Comparison of ENCODE assay signal across 9 mouse cellular contexts in the genomic region with DNA sequence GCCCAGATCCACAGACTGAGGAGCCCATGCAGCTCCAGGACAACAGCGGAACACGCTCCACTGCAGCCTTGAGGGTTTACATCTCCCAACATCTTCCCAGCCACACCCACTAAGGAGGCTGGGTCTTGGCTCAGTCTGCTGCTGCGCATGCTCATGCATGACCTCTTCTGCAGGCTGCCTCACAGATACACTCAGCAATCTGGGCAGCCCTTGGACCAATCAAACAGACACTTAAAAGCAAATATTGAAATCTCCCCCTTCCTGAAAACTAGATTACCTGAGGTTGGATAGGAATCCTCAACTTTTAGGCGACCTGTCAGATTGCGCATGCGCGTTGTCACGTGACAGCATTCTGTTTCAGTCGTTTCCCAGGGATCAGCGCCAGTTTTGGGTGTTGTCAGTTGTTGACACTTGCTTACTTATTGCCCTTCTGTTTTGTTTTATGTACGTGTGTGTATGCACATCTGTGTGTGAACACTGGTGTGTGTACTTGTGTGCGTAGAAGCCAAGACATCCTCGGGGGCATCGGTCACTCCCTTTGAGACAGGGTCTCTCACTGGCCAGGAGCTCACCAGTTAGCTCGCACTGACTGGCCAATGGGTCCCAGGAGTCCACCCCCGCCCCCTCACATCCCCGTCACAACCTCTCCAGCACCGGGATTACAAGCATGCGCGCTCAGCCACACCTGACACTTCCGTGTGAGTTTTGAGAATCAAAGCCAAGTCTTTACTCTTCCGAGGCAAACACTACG. TPM values are rescaled to one million over a fixed set of nuclear protein-coding genes. Genes with fewer than 3 reads are reported as not detected.
DNase-seq lines count a peak whose midpoint lies in the region; ATAC-seq and TF ChIP-seq lines count a peak whose summit lies in the region.
"Had no signal": no experiment of that assay in that cellular context is flagged by ENCODE, and none has a peak within 500 bp of the region (broad histone marks: within the 10 kb centered on the region; RNA-seq: fewer than 3 reads in every experiment).

No protein-coding gene starts in this region.

- TF ChIP-seq CTCF in C2C12 (IDR thresholded peaks at IDR 0.05; ENCODE audit: control insufficient read depth, insufficient read depth, insufficient read length): no peak
- TF ChIP-seq CTCF in brain, embryonic 14.5 days (IDR thresholded peaks at IDR 0.05; ENCODE audit: borderline replicate concordance, extremely low read depth, insufficient read depth, insufficient read length): no peak

- DNase-seq in brain, embryonic 14.5 days (ENCODE audit: low read depth): peak; percentile 84
- peak; percentile 44 for DNase-seq in forebrain, embryonic 10.5 days (ENCODE audit: extremely low spot score, low spot score)
- DNase-seq in midbrain, embryonic 14.5 days: peak; percentile 74
- peak; percentile 38 to 66 for DNase-seq in spleen, postnatal 10 days (ENCODE audit: low spot score in 2 of 2)

- peak overlapping the region; percentile 56 for H3K4me2 ChIP-seq in heart, embryonic 14.5 days (ENCODE audit: low read length)
- H3K4me2 ChIP-seq in kidney, embryonic 16.5 days (replicated peaks; ENCODE audit: low read depth, low read length): peak overlapping the region; percentile 41
- peak overlapping the region; percentile 42 for H3K4me2 ChIP-seq in limb, embryonic 15.5 days
- peak overlapping the region; percentile 48 for H3K4me2 ChIP-seq in midbrain, embryonic 14.5 days (ENCODE audit: low read length)

- ATAC-seq in heart, embryonic 14.5 days (ENCODE audit: insufficient number of reproducible peaks, insufficient read depth, low FRiP score, low read depth): no peak
- ATAC-seq in kidney, embryonic 16.5 days (ENCODE audit: low FRiP score, low TSS enrichment): peak; percentile 78
- ATAC-seq in limb, embryonic 15.5 days (ENCODE audit: insufficient number of reproducible peaks, low FRiP score, low TSS enrichment, low read depth): peak; percentile 66; the same call in 1 of the 2 replicates
- ATAC-seq in midbrain, embryonic 14.5 days (ENCODE audit: low FRiP score, low TSS enrichment): no peak

- peak overlapping the region; percentile 6 for H3K4me3 ChIP-seq in C2C12 (ENCODE audit: insufficient read depth, poor library complexity, severe bottlenecking)
- H3K4me3 ChIP-seq in forebrain, embryonic 10.5 days: peak overlapping the region; percentile 41
- peak overlapping the region; percentile 23 to 27 for H3K4me3 ChIP-seq in heart, embryonic 14.5 days (ENCODE audit: control insufficient read depth in 1 of 2, insufficient read depth in 1 of 2, low read depth in 1 of 2, low read length in 2 of 2)
- H3K4me3 ChIP-seq in kidney, embryonic 16.5 days (ENCODE audit: low read length): peak overlapping the region; percentile 20
- peak overlapping the region; percentile 31 for H3K4me3 ChIP-seq in limb, embryonic 15.5 days
- H3K4me3 ChIP-seq in midbrain, embryonic 14.5 days (replicated peaks; ENCODE audit: low read depth, low read length): peak overlapping the region; percentile 18; the same call in 1 of the 2 replicates

- WGBS in forebrain, embryonic 10.5 days: 70% methylated on average over 23 of the region's 23 CpGs
- WGBS in heart, embryonic 14.5 days: 55% methylated on average over 23 of the region's 23 CpGs
- WGBS in kidney, embryonic 16.5 days: 56% methylated on average over 23 of the region's 23 CpGs
- 57% methylated on average over 23 of the region's 23 CpGs for WGBS in limb, embryonic 15.5 days
- 67% methylated on average over 23 of the region's 23 CpGs for WGBS in midbrain, embryonic 14.5 days

- no peak overlapping the region for H3ac ChIP-seq in C2C12 (ENCODE audit: control insufficient read depth, insufficient read length, low read depth)

- H3K4me1 ChIP-seq in forebrain, embryonic 10.5 days: peaks cover 24% of the 10 kb centered on the region
- no peaks in the 10 kb centered on the region; a peak in 1 of 4 replicates for H3K4me1 ChIP-seq in heart, embryonic 14.5 days (ENCODE audit: control insufficient read depth in 2 of 2, insufficient read depth in 2 of 2, low read length in 2 of 2)
- peaks cover 27% of the 10 kb centered on the region for H3K4me1 ChIP-seq in kidney, embryonic 16.5 days (ENCODE audit: insufficient read depth, low read length)
- peaks cover 3% of the 10 kb centered on the region; the same call in 1 of the 2 replicates for H3K4me1 ChIP-seq in limb, embryonic 15.5 days
- H3K4me1 ChIP-seq in midbrain, embryonic 14.5 days (ENCODE audit: control insufficient read depth, insufficient read depth, low read length): no peaks in the 10 kb centered on the region

- H3K79me3 ChIP-seq in C2C12 (ENCODE audit: low read depth): no peaks in the 10 kb centered on the region

- H3K27ac ChIP-seq in forebrain, embryonic 10.5 days: peak overlapping the region; percentile 71
- peak overlapping the region; percentile 22 to 41; a peak in 1 of 4 replicates for H3K27ac ChIP-seq in heart, embryonic 14.5 days (replicated peaks in 1 of 2; ENCODE audit: control insufficient read depth in 1 of 2, insufficient read depth in 1 of 2, low read depth in 2 of 2, low read length in 2 of 2)
- H3K27ac ChIP-seq in kidney, embryonic 16.5 days (ENCODE audit: low read length): peak overlapping the region; percentile 7; the same call in 1 of the 2 replicates
- H3K27ac ChIP-seq in limb, embryonic 15.5 days: peak overlapping the region; percentile 61
- H3K27ac ChIP-seq in midbrain, embryonic 14.5 days (replicated peaks; ENCODE audit: low read depth, low read length): 0 out of 2 replicates have a peak overlapping the region, but pooled peaks have one; percentile 3

- H3K36me3 ChIP-seq in C2C12 (ENCODE audit: control insufficient read depth, insufficient read depth): no peaks in the 10 kb centered on the region
- H3K36me3 ChIP-seq in forebrain, embryonic 10.5 days (replicated peaks): peaks cover 61% of the 10 kb centered on the region
- H3K36me3 ChIP-seq in heart, embryonic 14.5 days (ENCODE audit: control insufficient read depth, insufficient read depth, low read length): no peaks in the 10 kb centered on the region
- no peaks in the 10 kb centered on the region for H3K36me3 ChIP-seq in kidney, embryonic 16.5 days (ENCODE audit: insufficient read depth, low read length)
- no peaks in the 10 kb centered on the region for H3K36me3 ChIP-seq in limb, embryonic 15.5 days
- H3K36me3 ChIP-seq in midbrain, embryonic 14.5 days (ENCODE audit: control insufficient read depth, insufficient read depth, low read length): peaks cover 4% of the 10 kb centered on the region; the same call in 1 of the 2 replicates
- H3K36me3 ChIP-seq: G1E had no signal

- no peaks in the 10 kb centered on the region for H3K9me3 ChIP-seq in forebrain, embryonic 10.5 days
- H3K9me3 ChIP-seq in heart, embryonic 14.5 days (ENCODE audit: control insufficient read depth, low read length): no peaks in the 10 kb centered on the region
- H3K9me3 ChIP-seq in kidney, embryonic 16.5 days (ENCODE audit: low read length): no peaks in the 10 kb centered on the region
- no peaks in the 10 kb centered on the region for H3K9me3 ChIP-seq in limb, embryonic 15.5 days
- no peaks in the 10 kb centered on the region for H3K9me3 ChIP-seq in midbrain, embryonic 14.5 days (ENCODE audit: control insufficient read depth, low read length)
- H3K9me3 ChIP-seq: G1E had no signal

- no peak for TF ChIP-seq POLR2A in brain, embryonic 14.5 days (IDR thresholded peaks at IDR 0.05; ENCODE audit: borderline replicate concordance, extremely low read depth, insufficient read depth, insufficient read length, poor library complexity, severe bottlenecking)

- H3K27me3 ChIP-seq in C2C12 (ENCODE audit: control insufficient read depth, insufficient read depth, insufficient read length): peaks cover 38% of the 10 kb centered on the region
- no peaks in the 10 kb centered on the region for H3K27me3 ChIP-seq in forebrain, embryonic 10.5 days (ENCODE audit: poor library complexity, severe bottlenecking)
- no peaks in the 10 kb centered on the region for H3K27me3 ChIP-seq in heart, embryonic 14.5 days (ENCODE audit: control insufficient read depth, insufficient read depth, low read length)
- H3K27me3 ChIP-seq in kidney, embryonic 16.5 days (ENCODE audit: insufficient read depth, low read length): no peaks in the 10 kb centered on the region
- no peaks in the 10 kb centered on the region for H3K27me3 ChIP-seq in limb, embryonic 15.5 days
- H3K27me3 ChIP-seq in midbrain, embryonic 14.5 days (ENCODE audit: control insufficient read depth, insufficient read depth, low read length): no peaks in the 10 kb centered on the region

- peak overlapping the region; percentile 48 for H3K9ac ChIP-seq in heart, embryonic 14.5 days (ENCODE audit: low read length)
- H3K9ac ChIP-seq in kidney, embryonic 16.5 days (replicated peaks; ENCODE audit: low read length): peak overlapping the region; percentile 3; the same call in 1 of the 2 replicates
- peak overlapping the region; percentile 23; the same call in 1 of the 2 replicates for H3K9ac ChIP-seq in limb, embryonic 15.5 days
- H3K9ac ChIP-seq in midbrain, embryonic 14.5 days (replicated peaks; ENCODE audit: low read length): peak overlapping the region; percentile 9; the same call in 1 of the 2 replicates

- no peaks in the 10 kb centered on the region for H3K79me2 ChIP-seq in C2C12 (ENCODE audit: control insufficient read depth, insufficient read depth)

RNA-seq across cellular contexts. Expression of a gene that starts 8.9 kb away (rescaled TPM):
- polyA plus RNA-seq in C2C12 (2012; fragmentation: generic; extraction: Trizol): 32.2 TPM
- 93.3 and 102 TPM in 2 replicates for polyA plus RNA-seq in brain, embryonic 14.5 days (2012; rRNA removed)
- 27.5 and 28.4 TPM in 2 replicates for polyA plus RNA-seq in forebrain, embryonic 10.5 days (2016; fragmentation: Nextera tagmentation; extraction: Ambion mirVana)
- 73.6 and 75.7 TPM in 2 replicates for polyA plus RNA-seq in heart, embryonic 14.5 days (2014; fragmentation: Nextera tagmentation; extraction: Ambion mirVana)
- polyA plus RNA-seq in kidney, embryonic 16.5 days (2015; fragmentation: Nextera tagmentation; extraction: Ambion mirVana): 80.7 and 82.6 TPM in 2 replicates
- 82.0 and 90.8 TPM in 2 replicates for polyA plus RNA-seq in limb, embryonic 15.5 days (2015; fragmentation: Nextera tagmentation; extraction: Ambion mirVana)
- polyA plus RNA-seq in midbrain, embryonic 14.5 days (2014; fragmentation: Nextera tagmentation; extraction: Ambion mirVana): 58.6 and 67.2 TPM in 2 replicates

RNA-seq across cellular contexts. Expression of a gene that starts 30.4 kb away (rescaled TPM):
- polyA plus RNA-seq in C2C12 (2012; fragmentation: generic; extraction: Trizol): 0.12 TPM
- 11.0 and 17.0 TPM in 2 replicates for polyA plus RNA-seq in brain, embryonic 14.5 days (2012; rRNA removed)
- polyA plus RNA-seq in forebrain, embryonic 10.5 days (2016; fragmentation: Nextera tagmentation; extraction: Ambion mirVana): 23.1 and 23.6 TPM in 2 replicates
- polyA plus RNA-seq in heart, embryonic 14.5 days (2014; fragmentation: Nextera tagmentation; extraction: Ambion mirVana): 1.8 and 1.9 TPM in 2 replicates
- polyA plus RNA-seq in kidney, embryonic 16.5 days (2015; fragmentation: Nextera tagmentation; extraction: Ambion mirVana): 5.1 and 5.5 TPM in 2 replicates
- polyA plus RNA-seq in limb, embryonic 15.5 days (2015; fragmentation: Nextera tagmentation; extraction: Ambion mirVana): 1.9 and 2.2 TPM in 2 replicates
- 12.2 and 13.3 TPM in 2 replicates for polyA plus RNA-seq in midbrain, embryonic 14.5 days (2014; fragmentation: Nextera tagmentation; extraction: Ambion mirVana)
- polyA plus RNA-seq: G1E had no signal

RNA-seq across cellular contexts. Expression of a gene that starts 30.4 kb away (rescaled TPM):
- 4.9 TPM for polyA plus RNA-seq in C2C12 (2012; fragmentation: generic; extraction: Trizol)
- polyA plus RNA-seq in brain, embryonic 14.5 days (2012; rRNA removed): 69.8 and 99.3 TPM in 2 replicates
- polyA plus RNA-seq in forebrain, embryonic 10.5 days (2016; fragmentation: Nextera tagmentation; extraction: Ambion mirVana): 22.5 and 22.7 TPM in 2 replicates
- polyA plus RNA-seq in heart, embryonic 14.5 days (2014; fragmentation: Nextera tagmentation; extraction: Ambion mirVana): 8.7 and 10.3 TPM in 2 replicates
- 12.3 and 16.2 TPM in 2 replicates for polyA plus RNA-seq in kidney, embryonic 16.5 days (2015; fragmentation: Nextera tagmentation; extraction: Ambion mirVana)
- 17.4 and 18.3 TPM in 2 replicates for polyA plus RNA-seq in limb, embryonic 15.5 days (2015; fragmentation: Nextera tagmentation; extraction: Ambion mirVana)
- polyA plus RNA-seq in midbrain, embryonic 14.5 days (2014; fragmentation: Nextera tagmentation; extraction: Ambion mirVana): 36.1 and 41.1 TPM in 2 replicates
- polyA plus RNA-seq: G1E had no signal

RNA-seq across cellular contexts. Expression of a gene that starts 41.1 kb away (rescaled TPM):
- polyA plus RNA-seq in C2C12 (2012; fragmentation: generic; extraction: Trizol): 349 TPM
- polyA plus RNA-seq in brain, embryonic 14.5 days (2012; rRNA removed): 188 and 217 TPM in 2 replicates
- 511 and 516 TPM in 2 replicates for polyA plus RNA-seq in forebrain, embryonic 10.5 days (2016; fragmentation: Nextera tagmentation; extraction: Ambion mirVana)
- polyA plus RNA-seq in heart, embryonic 14.5 days (2014; fragmentation: Nextera tagmentation; extraction: Ambion mirVana): 263 and 280 TPM in 2 replicates
- 381 and 389 TPM in 2 replicates for polyA plus RNA-seq in kidney, embryonic 16.5 days (2015; fragmentation: Nextera tagmentation; extraction: Ambion mirVana)
- 314 and 316 TPM in 2 replicates for polyA plus RNA-seq in limb, embryonic 15.5 days (2015; fragmentation: Nextera tagmentation; extraction: Ambion mirVana)
- polyA plus RNA-seq in midbrain, embryonic 14.5 days (2014; fragmentation: Nextera tagmentation; extraction: Ambion mirVana): 257 and 264 TPM in 2 replicates

RNA-seq across cellular contexts. Expression of a gene that starts 48.8 kb away (rescaled TPM):
- polyA plus RNA-seq in C2C12 (2012; fragmentation: generic; extraction: Trizol): not detected
- 0.18 and 0.22 TPM in 2 replicates for polyA plus RNA-seq in brain, embryonic 14.5 days (2012; rRNA removed)
- 0.04 TPM in 1 of 2 replicates, not detected in the other for polyA plus RNA-seq in forebrain, embryonic 10.5 days (2016; fragmentation: Nextera tagmentation; extraction: Ambion mirVana)
- 0.39 and 0.51 TPM in 2 replicates for polyA plus RNA-seq in heart, embryonic 14.5 days (2014; fragmentation: Nextera tagmentation; extraction: Ambion mirVana)
- polyA plus RNA-seq in kidney, embryonic 16.5 days (2015; fragmentation: Nextera tagmentation; extraction: Ambion mirVana): 0.36 and 0.52 TPM in 2 replicates
- polyA plus RNA-seq in limb, embryonic 15.5 days (2015; fragmentation: Nextera tagmentation; extraction: Ambion mirVana): 5.0 and 5.3 TPM in 2 replicates
- 0.11 and 0.16 TPM in 2 replicates for polyA plus RNA-seq in midbrain, embryonic 14.5 days (2014; fragmentation: Nextera tagmentation; extraction: Ambion mirVana)
- polyA plus RNA-seq: G1E had no signal

Comparison
In these comparisons a context has a peak if more than half of its experiments do, and no peak if none do; other contexts are left out.
1. H3K27ac ChIP-seq: peak in every context shown above with its lines; median percentile 71 in forebrain, embryonic 10.5 days; 61 in limb, embryonic 15.5 days; 32 in heart, embryonic 14.5 days; 7 in kidney, embryonic 16.5 days; 3 in midbrain, embryonic 14.5 days.
2. ATAC-seq: peak in kidney, embryonic 16.5 days (single experiment) and limb, embryonic 15.5 days (single experiment); none in heart, embryonic 14.5 days (single experiment) and midbrain, embryonic 14.5 days (single experiment).
3. Peak in every context shown above with its lines, with median percentiles within 50 percentile points of each other: H3K4me3 ChIP-seq, DNase-seq, H3K4me2 ChIP-seq and H3K9ac ChIP-seq.